8 mouse cellular contexts compared by ENCODE assay signal in the genomic region with DNA sequence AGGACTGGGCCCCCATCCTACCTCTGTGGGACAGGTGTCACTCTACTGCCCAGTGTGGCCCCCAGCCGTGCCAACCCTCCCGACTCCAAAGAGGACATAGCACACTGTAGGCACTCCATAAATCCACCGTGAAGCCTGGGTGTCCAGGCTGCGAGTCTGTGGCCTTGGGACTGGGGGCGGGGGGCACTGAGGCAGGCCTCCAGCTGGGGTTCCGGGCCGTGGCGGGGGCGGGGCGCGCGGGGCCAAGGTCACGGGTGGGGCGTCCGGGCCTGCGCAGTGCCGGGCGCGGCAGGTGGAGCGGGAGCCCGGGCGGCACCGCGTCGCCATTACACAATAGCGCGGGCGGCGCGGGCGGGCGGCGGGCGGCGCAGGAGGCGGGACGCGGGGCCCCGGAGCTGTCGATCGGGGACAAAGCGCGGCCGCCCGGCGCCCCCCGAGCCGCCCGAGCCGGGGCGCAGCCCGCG. TPM values are rescaled to one million over a fixed set of nuclear protein-coding genes. Genes with fewer than 3 reads are reported as not detected.
A peak's percentile ranks its signal among the peaks of the same experiment; 100 is the strongest.
DNase-seq lines count a peak whose midpoint lies in the region; ATAC-seq and TF ChIP-seq lines count a peak whose summit lies in the region.

TSS of gene Aes (plus strand) at position 326 of the 464 bp plus-strand sequence.

- H3K79me2 ChIP-seq in liver, adult 2 months (ENCODE audit: control insufficient read depth, insufficient read depth, low read length) = peaks cover 29% of the 10 kb centered on the region

- peaks cover 18% of the 10 kb centered on the region; the same call in 1 of the 2 replicates for H3K36me3 ChIP-seq in embryonic facial prominence, embryonic 14.5 days (ENCODE audit: control insufficient read depth, insufficient read depth, low read length)
- no peaks in the 10 kb centered on the region; the same call in 1 of the 2 replicates for H3K36me3 ChIP-seq in liver, adult 2 months (ENCODE audit: control insufficient read depth, insufficient read depth, low read length)
- H3K36me3 ChIP-seq in stomach, embryonic 16.5 days (ENCODE audit: control insufficient read depth, insufficient read depth, low read length) = peaks cover under 1% of the 10 kb centered on the region; the same call in 1 of the 2 replicates

- H3K9ac ChIP-seq in embryonic facial prominence, embryonic 14.5 days (ENCODE audit: low read depth, low read length) = peak within 1 kb of the TSS; percentile 96
- H3K9ac ChIP-seq in liver, adult 2 months (ENCODE audit: low read depth, low read length) = peak within 1 kb of the TSS; percentile 96
- H3K9ac ChIP-seq in stomach, embryonic 16.5 days (ENCODE audit: low read length) = peak within 1 kb of the TSS; percentile 99

- no peak for TF ChIP-seq CTCF in liver, adult 2 months (IDR thresholded peaks at IDR 0.05; ENCODE audit: low read depth, low read length)

- DNase-seq in 3134 (ENCODE audit: extremely low read depth, insufficient read length, low spot score) = peak; percentile 49
- DNase-seq in adrenal gland, adult 2 months = peak; percentile 98
- DNase-seq in embryonic facial prominence, embryonic 14.5 days (ENCODE audit: low spot score) = no peak
- DNase-seq in heart, adult 9 months (ENCODE audit: low spot score in 2 of 2) = peak; percentile 82 to 83
- peak; percentile 78 to 84 for DNase-seq in kidney, adult 8-10 months
- peak; percentile 59 for DNase-seq in liver, adult 2 months (ENCODE audit: extremely low read depth, low read depth, low spot score)

- no peaks in the 10 kb centered on the region for H3K9me3 ChIP-seq in embryonic facial prominence, embryonic 14.5 days (ENCODE audit: control insufficient read depth, low read length)
- H3K9me3 ChIP-seq in stomach, embryonic 16.5 days (replicated peaks; ENCODE audit: control insufficient read depth, low read length) = no peaks in the 10 kb centered on the region

- peaks cover 24% of the 10 kb centered on the region for H3K4me1 ChIP-seq in embryonic facial prominence, embryonic 14.5 days (ENCODE audit: control insufficient read depth, insufficient read depth, low read length)
- H3K4me1 ChIP-seq in liver, adult 2 months (ENCODE audit: control insufficient read depth, insufficient read depth, low read length) = peaks cover 24% of the 10 kb centered on the region
- peaks cover 33% of the 10 kb centered on the region for H3K4me1 ChIP-seq in stomach, embryonic 16.5 days (ENCODE audit: control insufficient read depth, insufficient read depth, low read length)

- H3K27me3 ChIP-seq in embryonic facial prominence, embryonic 14.5 days (replicated peaks; ENCODE audit: control insufficient read depth, insufficient read depth, low read length) = no peaks in the 10 kb centered on the region
- no peaks in the 10 kb centered on the region for H3K27me3 ChIP-seq in liver, adult 2 months (ENCODE audit: control insufficient read depth, insufficient read depth, low read length)
- H3K27me3 ChIP-seq in stomach, embryonic 16.5 days (ENCODE audit: control insufficient read depth, insufficient read depth, low read length) = no peaks in the 10 kb centered on the region

- H3K4me2 ChIP-seq in embryonic facial prominence, embryonic 14.5 days (ENCODE audit: low read depth, low read length) = peak within 1 kb of the TSS; percentile 85
- H3K4me2 ChIP-seq in stomach, embryonic 16.5 days (ENCODE audit: low read depth, low read length) = peak within 1 kb of the TSS; percentile 98

- TF ChIP-seq POLR2A in liver, adult 2 months (IDR thresholded peaks at IDR 0.05; ENCODE audit: extremely low read depth, insufficient read depth, low read length) = no peak

- peak within 1 kb of the TSS; percentile 90 for H3K27ac ChIP-seq in embryonic facial prominence, embryonic 14.5 days (replicated peaks; ENCODE audit: low read depth, low read length)
- H3K27ac ChIP-seq in liver, adult 2 months (replicated peaks; ENCODE audit: insufficient read depth, low read depth, low read length) = peak within 1 kb of the TSS; percentile 99
- H3K27ac ChIP-seq in stomach, embryonic 16.5 days (ENCODE audit: low read length) = peak within 1 kb of the TSS; percentile 95

- H3K4me3 ChIP-seq in embryonic facial prominence, embryonic 14.5 days (ENCODE audit: low read depth, low read length) = peak within 1 kb of the TSS; percentile 82
- peak within 1 kb of the TSS; percentile 97 for H3K4me3 ChIP-seq in liver, adult 2 months (ENCODE audit: insufficient read depth, low read depth, low read length)
- H3K4me3 ChIP-seq in stomach, embryonic 16.5 days (replicated peaks; ENCODE audit: low read length) = peak within 1 kb of the TSS; percentile 97

- WGBS in embryonic facial prominence, embryonic 14.5 days = 0% methylated on average over 5 of the region's 53 CpGs
- WGBS in liver, adult 2 months = under 1% methylated on average over 49 of the region's 53 CpGs
- WGBS in stomach, embryonic 16.5 days = under 1% methylated on average over 29 of the region's 53 CpGs

- ATAC-seq in embryonic facial prominence, embryonic 14.5 days (ENCODE audit: low read depth) = peak; percentile 70
- ATAC-seq in monocyte, adult 5-6 weeks (replicated peaks; ENCODE audit: insufficient number of reproducible peaks, low FRiP score, low TSS enrichment, poor library complexity, severe bottlenecking) = no peak
- peak; percentile 83 for ATAC-seq in stomach, embryonic 16.5 days (ENCODE audit: insufficient read depth, low FRiP score)

RNA-seq across cellular contexts. Expression of gene Aes, which starts in this region (rescaled TPM):
- 1,000 to 10,000 TPM; 1,028 to 1,195 TPM for total RNA-seq in adrenal gland, adult 2 months (2021)
- polyA plus RNA-seq in adrenal gland, adult 2 months (2012; rRNA removed) = 3,784 and 4,442 TPM in 2 replicates
- polyA plus RNA-seq in embryonic facial prominence, embryonic 14.5 days (2014; fragmentation: Nextera tagmentation; extraction: Ambion mirVana) = 387 and 412 TPM in 2 replicates
- total RNA-seq in liver, adult 2 months (2014; rRNA removed) = 200 and 263 TPM in 2 replicates
- 1,785 and 2,016 TPM in 2 replicates for polyA plus RNA-seq in liver, adult 2 months (2012; rRNA removed)
- 129 to 254 TPM (median 141 TPM) in 3 replicates for total RNA-seq in monocyte, adult 5-6 weeks (2017)
- 325 and 351 TPM in 2 replicates for polyA plus RNA-seq in stomach, embryonic 16.5 days (2015; fragmentation: Nextera tagmentation; extraction: Ambion mirVana)
